Mouse (Mus musculus) heart, embryonic 10.5 days (tissue): ENCODE data around the gene Eci3. TPM values are rescaled to one million over a fixed set of nuclear protein-coding genes. Genes with fewer than 3 reads are reported as not detected.

Source experiments
- polyA plus RNA-seq: library from polyadenylated mRNA; unstranded; fragments of >200 nt; fragmentation: Nextera tagmentation; extraction: Ambion mirVana; gene quantifications from 2 replicates; pipeline ENCODE4 v1.2.1, GENCODE M21; 2016

The Eci3 gene
- polyA plus RNA-seq, 1 experiment from 2014 or later, result 0.55 TPM

Other genes with a start within 250 kb of the Eci3 start
- gene Fam50b, start 229.0 kb downstream of the Eci3 start, polyA plus RNA-seq, result not detected in 2 replicates
- 49.1 and 55.1 TPM in 2 replicates for gene Prpf4b, start 88.5 kb downstream of the Eci3 start, polyA plus RNA-seq
- 1.7 and 2.0 TPM in 2 replicates for gene Fam217a, start 39.5 kb downstream of the Eci3 start, polyA plus RNA-seq
- gene 4933417A18Rik, start 39.4 kb downstream of the Eci3 start, polyA plus RNA-seq, result not detected in 2 replicates
- gene Eci2, start 63.3 kb upstream of the Eci3 start, polyA plus RNA-seq, result 92.5 and 96.4 TPM in 2 replicates